Mouse (Mus musculus) spleen, adult 18-20 months (tissue): ENCODE results near the gene Zfp563.

ENCODE experiments used
- DNase-seq, 2 experiments: peaks; one replicate each; pipeline ENCODE4 v3.0.0; 2022; ENCODE audit warnings: mixed read lengths in 2 of 2

The Zfp563 gene

GRCm38 (mm10) chr17:33089220-33089949 lies at the start of gene Zfp563:
Zfp563 (plus strand) TSS chr17:33089310.
- DNase-seq = peak; percentile 75 to 88

DNA sequence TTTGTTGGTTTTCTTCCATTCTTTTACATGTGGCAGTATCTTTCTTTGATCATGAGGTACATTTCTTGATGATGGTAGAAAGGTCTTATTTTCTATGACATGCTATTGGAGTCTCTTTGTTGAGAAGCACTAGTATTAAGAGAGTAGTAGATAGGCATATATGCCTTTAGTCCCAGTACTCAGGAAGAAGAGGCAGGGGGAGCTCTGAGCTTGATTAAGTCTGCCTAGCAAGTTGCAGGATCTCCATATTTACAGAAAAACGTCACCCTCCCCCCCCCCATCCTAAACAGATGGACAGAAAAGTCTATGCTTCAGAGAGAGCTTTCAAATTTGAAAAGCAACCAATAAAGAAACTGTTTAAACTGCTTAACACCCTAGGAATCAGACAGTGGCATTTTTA lies 30.3 kb upstream of the Zfp563 start:
- no peak for DNase-seq

DNA sequence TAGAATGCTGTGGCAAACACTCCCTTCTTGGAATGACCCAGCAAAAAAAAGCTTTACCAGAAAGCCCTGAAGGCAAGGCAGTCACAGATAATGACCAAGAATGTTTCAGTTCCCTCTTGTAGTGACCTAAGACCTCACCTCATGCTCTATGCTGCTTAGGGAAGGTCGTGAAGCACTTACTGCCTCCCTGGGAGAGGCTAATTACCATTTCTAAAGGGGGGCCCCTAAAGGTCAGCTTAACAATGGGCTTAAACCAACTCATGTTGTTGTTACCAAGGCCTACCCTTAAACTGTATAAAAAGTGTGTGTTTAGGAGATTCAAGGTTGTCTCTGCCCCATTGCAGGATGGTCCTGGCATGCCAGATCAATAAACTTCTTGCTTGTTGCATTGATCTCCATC lies 26.1 kb upstream of the Zfp563 start:
- DNase-seq = no peak

- no peak for DNase-seq
Measured at GRCm38 (mm10) chr17:33067958-33068357, 21.2 kb upstream of the Zfp563 start, which contains the start of gene 4921501E09Rik. 4921501E09Rik (minus strand) TSS chr17:33068058.

GRCm38 (mm10) chr17:33091630-33092029 lies 2.5 kb downstream of the Zfp563 start:
- no peak for DNase-seq

DNA sequence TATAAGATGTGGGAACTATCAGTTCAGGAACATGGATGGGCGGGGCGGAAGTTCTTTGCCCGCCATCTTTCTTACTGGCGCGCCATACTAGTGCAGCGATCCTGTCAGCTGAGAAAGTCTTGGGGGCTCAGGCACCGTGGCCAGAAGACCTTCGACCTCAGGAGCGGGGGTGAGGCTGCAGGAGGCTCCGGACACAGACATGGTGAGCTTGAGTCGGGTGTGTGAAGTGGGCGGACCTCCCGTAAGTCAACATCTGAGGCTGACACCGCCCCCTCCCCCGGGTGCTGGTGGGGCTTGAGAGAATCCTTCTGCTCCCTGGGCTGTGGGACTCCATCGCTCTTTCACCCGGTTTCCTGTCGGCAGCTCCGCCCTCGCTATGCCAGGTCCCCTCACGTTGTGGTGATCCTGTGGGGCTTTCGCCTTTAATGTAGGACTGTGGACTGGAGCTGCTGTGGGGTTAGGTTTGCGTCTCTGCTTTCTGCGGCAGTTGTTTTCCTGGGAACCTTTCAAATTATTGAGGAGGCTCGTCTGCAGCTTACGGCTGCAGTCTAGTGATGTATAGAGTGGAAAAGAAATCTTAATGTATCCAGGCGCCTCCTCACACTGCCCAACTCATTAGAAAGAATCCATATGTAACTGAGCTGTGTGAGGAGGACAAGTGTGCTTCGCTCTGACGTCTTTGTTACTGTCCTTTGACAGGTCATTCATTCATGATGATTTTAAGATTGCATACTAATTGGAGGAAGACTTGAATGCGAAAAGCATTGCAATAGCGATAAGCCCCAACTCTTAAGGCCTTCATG lies 3.5 kb downstream of the Zfp563 start:
- DNase-seq = peak; percentile 35 to 72

DNA sequence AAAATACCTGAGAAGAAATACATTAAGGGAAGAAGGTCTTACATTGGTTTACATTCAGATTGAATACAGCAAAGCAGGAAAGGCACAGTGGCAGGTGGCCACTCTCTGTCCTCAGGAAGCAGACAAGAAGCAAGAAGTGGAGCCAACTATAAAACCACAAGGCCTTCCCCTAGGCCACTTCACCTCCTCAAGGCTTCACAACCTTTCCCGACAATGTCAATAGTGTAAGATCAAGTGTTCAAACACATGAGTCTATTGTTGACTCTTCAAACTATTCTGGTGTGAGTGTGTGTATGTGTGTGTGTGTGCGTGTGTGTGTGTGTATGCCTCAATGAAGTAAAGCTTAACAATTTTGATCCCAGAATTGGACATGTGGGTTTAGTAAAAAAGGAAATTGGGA lies 8.3 kb downstream of the Zfp563 start:
- DNase-seq = no peak

GRCm38 (mm10) chr17:33124546-33124945 lies 35.4 kb downstream of the Zfp563 start:
- DNase-seq = no peak

DNA sequence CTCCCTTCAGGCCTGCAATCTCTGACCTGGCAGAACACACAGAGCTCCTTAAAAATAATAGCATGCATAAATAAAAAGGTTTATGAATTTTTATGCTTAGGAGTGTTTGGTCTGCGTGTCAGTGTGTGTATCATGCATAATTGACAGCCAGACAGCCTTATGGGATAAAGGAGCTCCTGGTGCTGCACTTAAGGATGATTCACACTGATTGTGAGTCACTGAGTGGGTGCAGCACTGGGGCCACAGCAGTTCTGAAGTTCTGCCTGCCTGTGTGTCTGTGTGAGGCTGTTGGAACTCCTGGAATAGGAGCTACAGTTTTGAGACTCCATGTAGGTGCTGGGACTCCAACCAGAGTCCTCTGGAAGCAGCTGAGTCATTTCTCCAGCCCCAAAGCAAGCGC lies 37.1 kb downstream of the Zfp563 start:
- no peak for DNase-seq

GRCm38 (mm10) chr17:33139261-33139820 lies 50.2 kb downstream of the Zfp563 start, which contains the start of gene Morc2b:
Morc2b (minus strand) TSS chr17:33139683.
- DNase-seq = no peak
